Comparison of ENCODE assay signal across 13 mouse cellular contexts in genomic region chr2:169812055-169812454, GRCm38 (mm10).
"Had no signal": no experiment of that assay in that cellular context is flagged by ENCODE, and none has a peak within 500 bp of the region (broad histone marks: within the 10 kb centered on the region; RNA-seq: fewer than 3 reads in every experiment).

No protein-coding gene starts in this region.

- H3K27ac ChIP-seq: left cerebral cortex, adult 2 months; liver, embryonic 14.5 days; midbrain, embryonic 12.5 days had no signal

- H3K9ac ChIP-seq: liver, embryonic 14.5 days; midbrain, embryonic 12.5 days had no signal

- H3K4me3 ChIP-seq: left cerebral cortex, adult 2 months; midbrain, embryonic 12.5 days; myocyte had no signal

- H3K4me2 ChIP-seq: midbrain, embryonic 12.5 days had no signal

- H3K9me3 ChIP-seq: midbrain, embryonic 12.5 days had no signal

- ATAC-seq: intestine, postnatal 0 days had no signal

- H3K36me3 ChIP-seq: midbrain, embryonic 12.5 days had no signal

- DNase-seq: kidney, adult 8-10 months; kidney, postnatal 25 days; liver; lung, adult 18-20 months; right cerebral cortex, postnatal 4 days; spleen, adult 18-20 months; thymus, adult 2 months; thymus, postnatal 25 days had no signal
